Mouse (Mus musculus) kidney, adult 8-10 months (tissue): ENCODE measurements around the gene Krt81.

ENCODE experiments used
- DNase-seq, 2 experiments: peaks; one replicate each; pipeline ENCODE4 v3.0.0; 2022

Gene Krt81

GRCm38 (mm10) chr15:101453093-101453736, 10.3 kb downstream of the Krt81 start:
- peak; percentile 50 to 79 for DNase-seq

GRCm38 (mm10) chr15:101447444-101447843, 16.1 kb downstream of the Krt81 start, which contains the start of gene Krt88:
Gene Krt88 (plus strand): TSS chr15:101447744.
- no peak for DNase-seq

- no peak for DNase-seq
These were observed 17.0 kb downstream of the Krt81 start for GRCm38 (mm10) chr15:101446572-101446971.

GRCm38 (mm10) chr15:101440837-101441236, 22.7 kb downstream of the Krt81 start:
- DNase-seq = no peak

- no peak for DNase-seq
These were observed 25.0 kb downstream of the Krt81 start, which contains the start of gene Krt87 for GRCm38 (mm10) chr15:101438555-101438954. Gene Krt87 (minus strand): TSS chr15:101438804.

GRCm38 (mm10) chr15:101436611-101437010, 26.9 kb downstream of the Krt81 start:
- DNase-seq = no peak

- no peak for DNase-seq
These were observed 38.6 kb downstream of the Krt81 start for GRCm38 (mm10) chr15:101424914-101425313.

- DNase-seq = no peak
These were observed 42.6 kb downstream of the Krt81 start for GRCm38 (mm10) chr15:101420903-101421302.

GRCm38 (mm10) chr15:101418950-101419349, 44.6 kb downstream of the Krt81 start:
- no peak for DNase-seq

GRCm38 (mm10) chr15:101414807-101415565, 48.6 kb downstream of the Krt81 start:
- DNase-seq = no peak

- peak in 1 of 2 experiments; percentile 24 for DNase-seq
These were observed 49.5 kb downstream of the Krt81 start for GRCm38 (mm10) chr15:101413916-101414635.

GRCm38 (mm10) chr15:101412188-101412587, 51.4 kb downstream of the Krt81 start:
- peak; percentile 67 to 81 for DNase-seq

GRCm38 (mm10) chr15:101410775-101411174, 52.8 kb downstream of the Krt81 start, which contains the start of gene Krt7:
Gene Krt7 (plus strand): TSS chr15:101411043.
- DNase-seq = peak; percentile 52 to 77
